Comparison of ENCODE assay signal across 18 mouse cellular contexts in genomic region chr9:9444213-9444612, GRCm38 (mm10).
"Had no signal": no experiment of that assay in that cellular context is flagged by ENCODE, and none has a peak within 500 bp of the region (broad histone marks: within the 10 kb centered on the region; RNA-seq: fewer than 3 reads in every experiment).

No protein-coding gene starts in this region.

- H3K4me1 ChIP-seq: limb, embryonic 12.5 days; midbrain, embryonic 10.5 days; neural tube, embryonic 12.5 days; stomach, embryonic 15.5 days had no signal

- H3K9ac ChIP-seq: limb, embryonic 12.5 days; liver, embryonic 14.5 days; neural tube, embryonic 12.5 days; stomach, embryonic 15.5 days had no signal

- H3K4me3 ChIP-seq: limb, embryonic 12.5 days; midbrain, embryonic 10.5 days; myocyte; neural tube, embryonic 12.5 days; stomach, embryonic 15.5 days had no signal

- H3K9me3 ChIP-seq: limb, embryonic 12.5 days; stomach, embryonic 15.5 days had no signal

- H3K27ac ChIP-seq: limb, embryonic 12.5 days; liver, embryonic 14.5 days; midbrain, embryonic 10.5 days; neural tube, embryonic 12.5 days; stomach, embryonic 15.5 days had no signal

- ATAC-seq: lung, postnatal 0 days had no signal

- H3K36me3 ChIP-seq: limb, embryonic 12.5 days; midbrain, embryonic 10.5 days; neural tube, embryonic 12.5 days; stomach, embryonic 15.5 days had no signal

- DNase-seq: kidney, adult 18-20 months; kidney, postnatal 25 days; layer of hippocampus, adult 9-11 months; liver; lung, adult 2 months; lung, postnatal 4 days; midbrain, embryonic 14.5 days; retina, postnatal 1 day; right cerebral cortex, postnatal 4 days; thymus, adult 2 months; thymus, postnatal 25 days had no signal

- H3K27me3 ChIP-seq: limb, embryonic 12.5 days; neural tube, embryonic 12.5 days; stomach, embryonic 15.5 days had no signal

- H3K4me2 ChIP-seq: limb, embryonic 12.5 days; neural tube, embryonic 12.5 days; stomach, embryonic 15.5 days had no signal
